Mouse (Mus musculus): Measurements from ENCODE around the gene Pcif1. TPM values are rescaled to one million over a fixed set of nuclear protein-coding genes. Genes with fewer than 3 reads are reported as not detected.

The Pcif1 gene
- total and polyA plus RNA-seq, 3 experiments: 20.0 to 59.1 (median 33.6) TPM

- no peaks in the 10 kb centered on the region for H3K9me3 ChIP-seq (replicated peaks; ENCODE audit: low read length)
- peak within 1 kb of the TSS; percentile 58 to 70 (median 66) for H3K4me3 ChIP-seq (replicated peaks in 1 of 3; ENCODE audit: low read depth in 2 of 3, low read length in 2 of 3, poor library complexity in 1 of 3)
- H3K27ac ChIP-seq (ENCODE audit: insufficient read depth, low read depth): peak within 1 kb of the TSS; percentile 26; the same call in 1 of the 2 replicates
- peak within 1 kb of the TSS; percentile 74 for H3K9ac ChIP-seq (ENCODE audit: insufficient read depth, low read depth)
- no peaks in the 10 kb centered on the region for H3K79me2 ChIP-seq (replicated peaks; ENCODE audit: control insufficient read depth, extremely low read depth, insufficient read depth, poor library complexity, severe bottlenecking)
- peaks cover 21 to 31% of the 10 kb centered on the region in 2 experiments for H3K36me3 ChIP-seq (replicated peaks in 1 of 2; ENCODE audit: control insufficient read depth in 1 of 2, insufficient read depth in 1 of 2, low read length in 1 of 2)
- peaks cover 1% of the 10 kb centered on the region for H3K27me3 ChIP-seq (replicated peaks)
- TF ChIP-seq IRF4 (IDR thresholded peaks at IDR 0.05; ENCODE audit: low read depth, low read length): no peak
- TF ChIP-seq NELFE (IDR thresholded peaks at IDR 0.05; ENCODE audit: low read depth, low read length): 0 out of 2 replicates have a peak, but pooled peaks have one; percentile 13
- TF ChIP-seq MYC (IDR thresholded peaks at IDR 0.05; ENCODE audit: low read depth, low read length): no peak
- TF ChIP-seq TCF12 (IDR thresholded peaks at IDR 0.05; ENCODE audit: low read depth, low read length): no peak; the same call in 1 of the 2 replicates
- TF ChIP-seq ZNF384 (IDR thresholded peaks at IDR 0.05; ENCODE audit: low read depth, low read length): peak; percentile 34; the same call in 1 of the 2 replicates
- 0 out of 2 replicates have a peak, but pooled peaks have one; percentile 26 for TF ChIP-seq ETS1 (conservative IDR thresholded peaks at IDR 0.05; ENCODE audit: low read depth, low read length)
- no peak for TF ChIP-seq RAD21 (IDR thresholded peaks at IDR 0.05; ENCODE audit: low read depth, low read length)
- peak; percentile 55; the same call in 1 of the 2 replicates for TF ChIP-seq MXI1 (IDR thresholded peaks at IDR 0.05; ENCODE audit: low read depth, low read length)
- TF ChIP-seq CHD2 (IDR thresholded peaks at IDR 0.05; ENCODE audit: low read length): no peak
- TF ChIP-seq ELF1 (IDR thresholded peaks at IDR 0.05; ENCODE audit: low read depth, low read length): no peak; the same call in 1 of the 2 replicates
- no peak for TF ChIP-seq ZC3H11A (IDR thresholded peaks at IDR 0.05; ENCODE audit: low read depth, low read length)
- no peak for TF ChIP-seq RCOR1 (conservative IDR thresholded peaks at IDR 0.05; ENCODE audit: low read depth, low read length)
- no peak for TF ChIP-seq E2F4 (IDR thresholded peaks at IDR 0.05; ENCODE audit: insufficient replicate concordance, low read depth, low read length)
- no peak for TF ChIP-seq JUN (IDR thresholded peaks at IDR 0.05; ENCODE audit: insufficient read depth, low read depth, low read length)
- TF ChIP-seq ZMIZ1 (IDR thresholded peaks at IDR 0.05; ENCODE audit: low read depth, low read length): 0 out of 2 replicates have a peak, but pooled peaks have one; percentile 11
- no peak for TF ChIP-seq ZKSCAN1 (IDR thresholded peaks at IDR 0.05; ENCODE audit: borderline replicate concordance, low read depth, low read length)
- TF ChIP-seq TBP (conservative IDR thresholded peaks at IDR 0.05; ENCODE audit: low read depth, low read length): peak; percentile 56; the same call in 1 of the 2 replicates
- no peak for TF ChIP-seq PAX5 (IDR thresholded peaks at IDR 0.05; ENCODE audit: low read length)
- no peak for TF ChIP-seq NRF1 (IDR thresholded peaks at IDR 0.05; ENCODE audit: low read depth, low read length)
- TF ChIP-seq HCFC1 (IDR thresholded peaks at IDR 0.05; ENCODE audit: low read depth, low read length): peak; percentile 69
- peak; percentile 85 for TF ChIP-seq MEF2A (IDR thresholded peaks at IDR 0.05; ENCODE audit: borderline replicate concordance, low read depth, low read length)
- no peak for TF ChIP-seq GABPA (IDR thresholded peaks at IDR 0.05; ENCODE audit: insufficient replicate concordance, low read depth, low read length)
- no peak for TF ChIP-seq SMC3 (IDR thresholded peaks at IDR 0.05; ENCODE audit: low read depth, low read length)
- peak; percentile 92 for TF ChIP-seq MAX (IDR thresholded peaks at IDR 0.05; ENCODE audit: low read length)
- TF ChIP-seq MAFK (IDR thresholded peaks at IDR 0.05; ENCODE audit: insufficient replicate concordance, low read length): no peak
- TF ChIP-seq EP300 (IDR thresholded peaks at IDR 0.05; ENCODE audit: low read length): no peak
- TF ChIP-seq MAZ (IDR thresholded peaks at IDR 0.05; ENCODE audit: low read depth, low read length): no peak
- 0 out of 2 replicates have a peak, but pooled peaks have one; percentile 70 for TF ChIP-seq CHD1 (IDR thresholded peaks at IDR 0.05; ENCODE audit: low read depth, low read length)
- no peak for TF ChIP-seq JUND (conservative IDR thresholded peaks at IDR 0.05; ENCODE audit: low read depth, low read length)
- TF ChIP-seq BHLHE40 (IDR thresholded peaks at IDR 0.05; ENCODE audit: low read depth, low read length): peak; percentile 99
- TF ChIP-seq KAT2A (IDR thresholded peaks at IDR 0.05; ENCODE audit: insufficient replicate concordance, low read length): no peak
- peak; percentile 57 for TF ChIP-seq POLR2A (IDR thresholded peaks at IDR 0.05; ENCODE audit: low read depth, low read length)
- TF ChIP-seq USF1 (IDR thresholded peaks at IDR 0.05; ENCODE audit: low read depth, low read length): peak; percentile 98
- TF ChIP-seq SIN3A (IDR thresholded peaks at IDR 0.05; ENCODE audit: low read length): peak; percentile 88
- no peak for TF ChIP-seq POLR2AphosphoS2 (IDR thresholded peaks at IDR 0.05; ENCODE audit: low read depth, low read length)
- no peak for TF ChIP-seq UBTF (IDR thresholded peaks at IDR 0.05; ENCODE audit: low read depth, low read length)
- 0 out of 4 replicates have a peak, but pooled peaks of 1 of the 2 experiments have one; percentile 5 for TF ChIP-seq CTCF (conservative IDR thresholded peaks at IDR 0.05 in 1 of 2, IDR thresholded peaks at IDR 0.05 in 1 of 2; ENCODE audit: low read depth in 2 of 2, low read length in 2 of 2)
- peak; percentile 100 for TF ChIP-seq USF2 (conservative IDR thresholded peaks at IDR 0.05; ENCODE audit: low read depth, low read length)
- H3K4me2 ChIP-seq (ENCODE audit: insufficient read depth, low read depth, poor library complexity, severe bottlenecking): peak within 1 kb of the TSS; percentile 53
- peaks cover 12 to 39% of the 10 kb centered on the region in 2 experiments for H3K4me1 ChIP-seq (ENCODE audit: control insufficient read depth in 1 of 2, insufficient read depth in 2 of 2)
- dilution Hi-C loops (cut with MboI; ENCODE audit: extremely low pct_ligation_motif_present, extremely low pct_unique_long_range_greater_than_20kb, low sequenced_read_pairs) (no loop called here), in situ Hi-C loops (cut with MboI; ENCODE audit: low pct_ligation_motif_present, low pct_unique_long_range_greater_than_20kb, low sequenced_read_pairs) (loop anchor here (5.0 kb wide), 1 partner anchor 44 kb away; the partner anchor contains the start of gene Pcif1)
- peak; percentile 70 for DNase-seq (ENCODE audit: extremely low read depth)
Observed at GRCm38 (mm10) chr2:164833314-164833959, 45.7 kb upstream of the Pcif1 start, which contains the start of gene Neurl2. Gene Neurl2 (minus strand): TSS chr2:164833456.

All from CH12.LX (cell line).